Mouse (Mus musculus) megakaryocyte, embryonic 14.5 days (primary cell): ENCODE results near the gene Papola. TPM values are rescaled to one million over a fixed set of nuclear protein-coding genes. Genes with fewer than 3 reads are reported as not detected.

Experiments
- H3K27me3 ChIP-seq: replicated peaks from 2 replicates; pipeline ENCODE3; 2012; ENCODE audit warnings: inconsistent platforms
- H3K36me3 ChIP-seq: replicated peaks from 2 replicates; pipeline ENCODE3; 2012; ENCODE audit warnings: low read length, inconsistent platforms, mixed read lengths
- H3K4me1 ChIP-seq: 2 replicates; pipeline ENCODE4 v1.6.1; 2012; ENCODE audit warnings: inconsistent platforms
- H3K4me3 ChIP-seq: replicated peaks from 2 replicates; pipeline ENCODE3; 2012; ENCODE audit warnings: moderate library complexity, mild to moderate bottlenecking, inconsistent platforms
- H3K9me3 ChIP-seq: 2 replicates; pipeline ENCODE4 v1.6.1; 2012; ENCODE audit warnings: inconsistent platforms
- FLI1 ChIP-seq: IDR thresholded peaks from 2 replicates; pipeline ENCODE4 v1.6.1; 2012; ENCODE audit warnings: low read length, inconsistent platforms, mixed read lengths
- GATA1 ChIP-seq: IDR thresholded peaks from 3 replicates; pipeline ENCODE4 v1.6.1; 2012; ENCODE audit warnings: mixed read lengths, low read length, inconsistent platforms, borderline replicate concordance
- polyA plus RNA-seq: library from polyadenylated mRNA; stranded (reverse); fragments of >175 nt; gene quantifications from 2 replicates; pipeline ENCODE4 v1.2.3, GENCODE M21; 2012; ENCODE audit warnings: low replicate concordance; ENCODE audit not compliant: insufficient read depth

Gene Papola
- polyA plus RNA-seq, 1 experiment = 73.1 TPM

DNA sequence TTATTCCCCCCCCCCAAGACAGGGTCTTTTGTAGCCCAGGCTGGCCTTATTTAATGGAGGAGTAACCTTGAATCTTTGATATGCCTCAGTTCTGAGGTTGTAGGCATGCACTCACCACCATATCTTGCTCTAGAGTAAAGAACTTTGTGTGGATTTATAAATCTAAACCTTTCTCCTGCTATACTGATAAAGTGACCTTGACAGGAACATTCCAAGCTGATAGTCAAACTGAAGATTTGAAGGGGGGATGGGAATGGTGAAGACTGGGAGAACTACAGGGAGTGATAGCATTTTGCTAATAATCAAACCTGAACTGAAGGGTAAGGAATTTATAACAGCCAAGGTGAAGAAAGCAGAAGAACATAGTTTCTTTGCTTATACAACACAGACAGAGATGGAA lies 13.5 kb downstream of the Papola start:
- Histone ChIP-seq H3K4me3 (no peak overlapping the region), H3K4me1 (peaks cover 18% of the 10 kb centered on the region; the same call in 1 of the 2 replicates), H3K36me3 (peaks cover 59% of the 10 kb centered on the region), H3K9me3 (no peaks in the 10 kb centered on the region), H3K27me3 (no peaks in the 10 kb centered on the region)
- TF ChIP-seq FLI1 = no peak

DNA sequence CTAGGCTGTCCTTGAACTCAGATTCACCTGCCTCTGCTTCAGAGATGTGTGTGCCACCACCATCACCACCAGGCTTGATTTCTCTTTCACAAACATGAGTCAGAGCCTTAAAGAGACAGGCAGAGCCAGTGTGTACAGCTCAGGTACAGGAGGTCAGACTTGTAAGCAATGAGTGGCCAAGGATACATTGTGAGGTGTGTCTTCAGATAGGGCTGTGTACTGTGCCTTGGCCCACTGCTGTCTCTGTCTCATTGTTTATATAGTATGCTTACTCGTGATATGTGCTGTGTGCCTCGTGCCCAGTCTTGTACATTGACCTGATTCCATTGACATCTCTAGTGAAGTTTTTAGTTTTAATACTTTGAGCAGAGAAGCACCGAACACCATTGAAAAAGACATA lies 21.3 kb downstream of the Papola start:
- peaks cover 85% of the 10 kb centered on the region for H3K36me3 ChIP-seq
- H3K27me3 ChIP-seq = no peaks in the 10 kb centered on the region
- H3K9me3 ChIP-seq = no peaks in the 10 kb centered on the region
- H3K4me1 ChIP-seq = peaks cover 17% of the 10 kb centered on the region
- no peak overlapping the region for H3K4me3 ChIP-seq
- TF ChIP-seq GATA1 (no peak), FLI1 (no peak)

GRCm38 (mm10) chr12:105806205-105806604 lies 21.7 kb downstream of the Papola start:
- H3K4me3 ChIP-seq = no peak overlapping the region
- H3K4me1 ChIP-seq = peaks cover 17% of the 10 kb centered on the region
- no peaks in the 10 kb centered on the region for H3K27me3 ChIP-seq
- H3K9me3 ChIP-seq = no peaks in the 10 kb centered on the region
- TF ChIP-seq FLI1 (no peak), GATA1 (no peak)
- peaks cover 85% of the 10 kb centered on the region for H3K36me3 ChIP-seq

DNA sequence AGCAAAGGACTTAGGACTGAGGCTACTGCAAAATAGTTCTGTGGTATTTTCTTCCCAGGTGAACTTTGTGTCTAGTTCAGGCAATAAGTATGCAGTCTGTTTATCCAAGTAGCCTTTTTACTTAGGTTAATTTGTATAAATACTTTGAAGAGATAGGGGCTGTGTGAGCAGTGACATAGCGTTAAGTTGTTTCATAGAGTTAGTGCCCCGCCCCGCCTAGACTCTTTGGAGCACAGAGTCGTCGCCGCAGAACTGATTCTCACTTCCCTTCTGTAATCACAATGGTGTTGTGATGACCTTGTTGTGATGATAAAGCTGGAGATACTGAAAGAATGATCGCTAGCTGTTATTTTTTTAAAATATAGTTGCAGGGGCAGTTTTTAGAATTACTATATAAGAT lies 22.9 kb downstream of the Papola start:
- Histone ChIP-seq H3K9me3 (no peaks in the 10 kb centered on the region), H3K4me1 (peaks cover 17% of the 10 kb centered on the region), H3K4me3 (no peak overlapping the region), H3K36me3 (peaks cover 90% of the 10 kb centered on the region), H3K27me3 (no peaks in the 10 kb centered on the region)
- TF ChIP-seq FLI1 (no peak), GATA1 (no peak)

- H3K9me3 ChIP-seq = no peaks in the 10 kb centered on the region
- peaks cover 94% of the 10 kb centered on the region for H3K36me3 ChIP-seq
- no peak overlapping the region for H3K4me3 ChIP-seq
- H3K4me1 ChIP-seq = peaks cover 15% of the 10 kb centered on the region
- H3K27me3 ChIP-seq = no peaks in the 10 kb centered on the region
- no peak for TF ChIP-seq FLI1
- no peak for TF ChIP-seq GATA1
These were observed 24.5 kb downstream of the Papola start for GRCm38 (mm10) chr12:105808945-105809344.

DNA sequence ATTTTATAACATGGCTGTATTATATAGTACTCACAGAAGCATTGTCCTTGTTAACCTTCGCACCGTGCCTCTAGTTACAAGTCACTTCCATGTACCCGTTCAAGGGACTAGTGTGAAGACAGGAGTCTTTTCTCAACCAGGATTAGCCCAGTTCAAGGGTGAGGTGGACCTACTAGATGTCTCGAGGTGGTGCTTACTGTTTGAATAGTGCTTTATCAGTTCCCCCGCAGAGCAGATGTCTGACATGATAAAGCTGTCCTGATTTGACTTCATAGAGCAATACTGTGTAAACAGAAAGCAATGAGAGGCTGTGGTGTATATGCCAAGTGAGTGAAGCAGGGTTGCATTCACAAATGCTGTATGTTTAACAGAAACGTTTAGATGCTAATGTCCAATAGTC lies 26.1 kb downstream of the Papola start:
- Histone ChIP-seq H3K36me3 (peaks cover 93% of the 10 kb centered on the region), H3K4me3 (no peak overlapping the region), H3K4me1 (peaks cover 11% of the 10 kb centered on the region), H3K27me3 (no peaks in the 10 kb centered on the region), H3K9me3 (no peaks in the 10 kb centered on the region)
- no peak for TF ChIP-seq GATA1
- no peak for TF ChIP-seq FLI1

- Histone ChIP-seq H3K4me3 (no peak overlapping the region), H3K4me1 (peaks cover 4% of the 10 kb centered on the region; the same call in 1 of the 2 replicates), H3K36me3 (peaks cover 89% of the 10 kb centered on the region), H3K27me3 (no peaks in the 10 kb centered on the region), H3K9me3 (no peaks in the 10 kb centered on the region)
- TF ChIP-seq FLI1 (no peak), GATA1 (no peak)
These were observed 29.5 kb downstream of the Papola start for GRCm38 (mm10) chr12:105813957-105814356.

DNA sequence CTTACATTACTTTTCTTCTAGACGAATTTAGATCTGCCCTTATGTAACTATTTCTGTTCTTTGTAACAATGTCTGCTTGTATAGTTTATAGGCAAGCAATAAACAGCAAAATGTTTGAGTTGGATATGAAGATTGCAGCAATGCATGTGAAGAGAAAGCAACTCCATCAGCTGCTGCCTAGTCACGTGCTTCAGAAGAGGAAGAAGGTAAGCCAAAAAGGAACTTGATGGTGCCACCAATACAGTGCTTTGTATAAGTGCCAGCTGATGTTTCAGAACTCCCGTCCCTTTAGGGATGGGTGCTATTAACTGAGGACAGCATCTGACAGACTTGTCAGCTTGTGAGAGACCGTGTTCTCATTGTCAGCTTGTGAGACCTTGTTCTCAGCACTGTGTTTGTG lies 39.0 kb downstream of the Papola start:
- TF ChIP-seq FLI1 (no peak), GATA1 (no peak)
- Histone ChIP-seq H3K4me1 (peaks cover 15% of the 10 kb centered on the region), H3K36me3 (peaks cover 98% of the 10 kb centered on the region), H3K9me3 (no peaks in the 10 kb centered on the region), H3K27me3 (no peaks in the 10 kb centered on the region), H3K4me3 (no peak overlapping the region)

GRCm38 (mm10) chr12:105824743-105825142 lies 40.2 kb downstream of the Papola start:
- H3K36me3 ChIP-seq = peaks cover 98% of the 10 kb centered on the region
- no peaks in the 10 kb centered on the region for H3K9me3 ChIP-seq
- TF ChIP-seq FLI1 = no peak
- TF ChIP-seq GATA1 = no peak
- H3K4me3 ChIP-seq = no peak overlapping the region
- H3K4me1 ChIP-seq = peaks cover 15% of the 10 kb centered on the region
- no peaks in the 10 kb centered on the region for H3K27me3 ChIP-seq

- H3K4me3 ChIP-seq = no peak overlapping the region
- H3K36me3 ChIP-seq = peaks cover 98% of the 10 kb centered on the region
- H3K27me3 ChIP-seq = no peaks in the 10 kb centered on the region
- no peaks in the 10 kb centered on the region for H3K9me3 ChIP-seq
- peaks cover 18% of the 10 kb centered on the region for H3K4me1 ChIP-seq
- TF ChIP-seq GATA1 = no peak
- TF ChIP-seq FLI1 = no peak
These were observed 40.8 kb downstream of the Papola start for GRCm38 (mm10) chr12:105825266-105825665.

- no peak overlapping the region for H3K4me3 ChIP-seq
- peaks cover 96% of the 10 kb centered on the region for H3K36me3 ChIP-seq
- no peaks in the 10 kb centered on the region for H3K9me3 ChIP-seq
- TF ChIP-seq GATA1 (no peak), FLI1 (no peak)
- no peaks in the 10 kb centered on the region for H3K27me3 ChIP-seq
- H3K4me1 ChIP-seq = peaks cover 3% of the 10 kb centered on the region; the same call in 1 of the 2 replicates
These were observed 48.0 kb downstream of the Papola start for GRCm38 (mm10) chr12:105832541-105832940.
